Mouse (Mus musculus): ENCODE results near the gene Gm7534.
"Not testable (repeated sequence)": the region's sequence is repeated elsewhere in the genome, so short reads cannot be mapped to it uniquely, and the experiment has no call there.

Gm7534 gene

DNA sequence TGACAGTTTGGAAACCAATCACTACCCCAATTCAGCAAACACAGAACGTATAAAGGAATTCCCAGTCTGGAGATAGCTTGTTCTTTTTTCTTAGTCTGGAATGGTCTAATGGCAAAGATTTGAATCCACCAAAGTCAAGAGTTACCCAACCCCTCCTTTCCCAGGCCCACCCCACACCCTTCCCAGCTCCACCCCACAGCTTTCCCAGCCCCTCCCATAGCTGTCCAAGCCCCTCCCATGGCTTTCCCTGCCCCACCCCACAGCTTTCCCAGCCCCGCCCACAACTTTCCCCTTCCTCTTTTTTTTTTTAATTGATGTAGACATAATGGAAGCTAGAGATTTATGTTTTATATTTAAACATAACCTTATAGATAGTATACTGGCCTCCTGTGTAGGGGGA is 3.4 kb downstream of the Gm7534 start:
- DNase-seq: no peak

DNA sequence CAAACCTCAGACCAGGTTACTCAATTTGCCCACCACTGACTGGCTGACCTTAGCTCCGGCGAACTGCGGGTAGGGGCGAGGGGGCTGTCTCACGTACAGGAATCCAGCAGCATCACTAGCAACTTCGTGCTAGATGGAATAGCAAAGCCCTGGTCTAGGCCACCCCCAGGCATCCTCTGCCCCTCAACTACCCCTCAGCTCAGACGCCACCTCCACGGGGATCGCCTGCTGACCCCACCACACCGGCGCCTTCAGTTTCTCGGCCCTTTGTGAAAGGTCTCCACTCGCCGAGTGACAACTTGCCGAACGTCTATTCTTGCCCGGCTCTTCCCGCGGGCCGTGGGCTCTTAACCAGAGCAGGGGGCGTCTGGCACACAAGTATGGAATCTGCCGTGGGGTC is 16.5 kb downstream of the Gm7534 start:
- no peak for DNase-seq

DNA sequence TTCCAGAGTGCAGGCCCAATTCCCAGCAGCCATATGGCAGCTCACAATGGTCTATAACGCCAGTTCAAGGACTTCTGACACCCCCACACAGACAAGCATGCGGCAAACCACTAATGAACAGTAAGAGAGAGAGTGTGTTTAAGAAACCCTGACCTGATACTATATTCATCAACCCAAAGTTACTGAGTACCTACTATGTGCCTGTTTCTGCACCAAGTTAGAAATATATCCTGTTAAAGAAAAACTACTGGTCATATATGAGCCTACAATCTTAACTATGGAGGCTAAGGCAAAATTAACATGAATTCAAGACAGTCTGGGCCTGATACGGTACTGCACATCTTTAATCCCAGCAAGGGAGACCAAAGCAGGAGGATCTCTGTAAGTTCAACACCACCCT is 17.2 kb downstream of the Gm7534 start:
- DNase-seq: peak in 1 of 2 experiments; percentile 14

DNA sequence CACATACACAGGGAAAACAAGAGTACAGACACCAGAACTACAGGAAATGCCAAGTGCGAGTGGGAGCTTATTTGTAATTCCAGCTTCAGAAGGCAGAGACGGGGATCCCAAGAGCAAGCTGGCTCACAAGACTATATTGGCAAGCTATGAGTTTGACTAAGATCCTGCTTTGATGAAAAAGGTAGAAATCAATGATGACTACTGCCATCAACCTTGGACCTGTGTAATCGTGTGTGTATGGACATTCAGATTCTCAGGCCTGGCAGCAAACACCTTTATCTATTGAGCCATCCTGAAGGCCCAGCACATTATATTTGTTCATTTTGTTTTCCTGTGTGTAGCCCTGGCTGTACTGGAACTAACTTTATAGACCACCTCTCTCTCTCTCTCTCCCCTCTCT is 19.1 kb downstream of the Gm7534 start:
- DNase-seq: no peak

DNA sequence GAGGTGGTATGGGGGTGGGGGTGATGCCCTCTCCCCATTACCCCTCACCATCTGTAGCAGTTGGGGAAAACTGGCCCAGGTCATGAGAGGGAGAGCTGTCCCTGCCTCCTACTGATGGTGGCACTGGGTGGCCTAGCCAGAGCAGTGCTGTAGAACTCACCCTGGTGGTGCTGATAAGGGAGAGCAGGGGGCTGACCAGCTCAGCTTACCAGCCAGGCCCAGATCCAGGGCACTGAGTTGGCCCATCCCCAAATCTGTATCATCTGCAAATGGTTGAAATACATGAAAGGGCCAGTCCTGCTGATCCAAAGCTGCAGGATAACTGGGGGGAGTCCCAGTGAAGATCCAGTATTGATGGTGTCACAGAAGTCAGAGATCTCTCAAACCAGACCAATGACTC is 21.0 kb downstream of the Gm7534 start:
- no peak for DNase-seq

DNA sequence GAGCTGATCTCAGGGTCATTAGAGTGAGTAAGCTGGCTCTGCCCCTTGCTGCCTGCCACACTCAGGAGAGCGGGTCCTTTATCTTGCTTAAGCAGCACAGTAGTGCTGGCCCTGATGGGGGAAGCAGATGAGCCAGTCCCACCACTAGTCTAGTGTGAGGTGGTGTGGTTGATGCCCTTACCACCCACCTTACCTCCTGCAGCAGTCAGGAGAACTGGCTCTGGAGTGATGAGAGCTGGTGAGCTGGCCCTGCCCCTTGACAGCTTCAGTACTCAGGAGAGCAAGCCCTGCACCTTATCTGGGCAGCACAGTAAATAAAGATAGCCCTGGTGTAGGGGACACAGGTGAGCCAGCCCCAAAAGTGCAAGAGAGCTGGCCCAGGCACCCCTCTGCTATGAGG is 21.7 kb downstream of the Gm7534 start:
- DNase-seq: no peak

DNA sequence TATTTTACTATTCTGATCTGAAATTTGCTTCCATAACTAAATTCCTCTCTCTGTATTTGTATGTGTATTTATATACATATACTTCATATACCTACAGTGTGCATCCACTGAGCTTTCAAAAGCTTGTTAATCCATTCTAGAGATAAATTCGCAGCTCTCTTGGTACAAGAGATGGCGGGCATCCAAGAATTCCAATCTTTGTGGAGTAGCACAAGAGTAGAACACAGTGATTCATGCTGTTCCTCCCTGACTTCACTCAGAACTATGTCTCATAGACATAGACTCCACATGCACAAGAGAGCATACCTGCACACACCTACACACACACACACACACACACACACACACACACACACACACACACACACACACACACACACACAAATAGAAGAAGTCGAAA is 30.4 kb downstream of the Gm7534 start:
- no peak for DNase-seq

DNA sequence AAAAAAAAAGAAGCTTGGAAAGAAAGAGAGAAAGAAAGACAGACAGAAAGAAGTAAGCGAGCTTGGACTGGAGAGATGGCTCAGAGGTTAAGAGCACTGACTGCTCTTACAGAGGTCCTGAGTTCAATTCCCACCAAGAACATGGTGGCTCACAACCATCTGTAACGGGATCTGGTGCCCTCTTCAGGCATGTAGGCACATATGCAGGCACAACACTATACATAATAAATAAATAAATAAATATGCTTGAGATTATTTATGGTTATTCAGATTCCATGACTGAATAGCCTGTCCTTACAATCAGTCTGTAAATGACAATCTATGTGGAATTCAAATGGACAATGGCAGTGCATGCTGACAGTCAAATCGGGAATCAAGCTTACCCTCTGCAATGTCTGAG is 35.9 kb downstream of the Gm7534 start:
- no peak for DNase-seq

DNA sequence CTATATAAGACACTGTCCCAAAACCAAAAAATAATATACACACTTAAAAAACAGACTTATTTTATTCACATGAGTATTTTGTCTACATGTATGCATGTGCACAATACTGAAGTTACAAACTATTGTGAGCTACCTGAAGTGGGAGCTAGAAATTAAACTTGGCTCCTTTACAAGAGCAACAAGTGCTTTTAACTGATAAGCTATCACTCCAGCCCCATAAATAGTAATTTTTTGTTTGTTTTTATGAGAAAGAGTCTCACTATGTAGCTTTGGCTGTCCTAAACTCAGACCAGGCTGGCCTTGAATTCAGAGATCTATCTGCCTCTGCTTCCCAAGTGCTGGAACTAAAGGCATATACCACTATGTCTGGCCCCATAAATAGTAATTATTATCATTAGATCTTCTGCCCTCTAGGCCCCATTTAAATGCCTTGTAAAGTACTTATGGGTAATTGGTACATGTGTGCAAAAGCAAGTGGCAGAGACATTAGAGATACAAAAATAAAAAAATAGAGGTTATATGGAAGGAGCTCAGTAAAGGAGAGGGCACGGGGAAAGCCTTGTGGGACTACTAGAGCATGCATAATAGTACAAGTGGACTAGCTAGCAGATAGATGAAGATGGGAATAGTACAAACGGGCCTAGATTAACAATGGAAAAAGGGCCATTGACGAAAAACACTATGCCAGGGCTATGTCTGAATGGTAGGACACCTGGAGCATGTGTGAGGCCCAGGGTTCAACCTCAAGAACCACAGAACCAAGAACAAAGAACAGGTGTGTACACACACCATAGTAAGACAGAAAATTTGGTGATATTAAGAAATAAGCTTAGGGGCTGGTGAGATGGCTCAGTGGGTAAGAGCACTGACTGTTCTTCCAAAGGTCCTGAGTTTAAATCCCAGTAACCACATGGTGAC is 37.0 kb downstream of the Gm7534 start:
- DNase-seq: no peak

DNA sequence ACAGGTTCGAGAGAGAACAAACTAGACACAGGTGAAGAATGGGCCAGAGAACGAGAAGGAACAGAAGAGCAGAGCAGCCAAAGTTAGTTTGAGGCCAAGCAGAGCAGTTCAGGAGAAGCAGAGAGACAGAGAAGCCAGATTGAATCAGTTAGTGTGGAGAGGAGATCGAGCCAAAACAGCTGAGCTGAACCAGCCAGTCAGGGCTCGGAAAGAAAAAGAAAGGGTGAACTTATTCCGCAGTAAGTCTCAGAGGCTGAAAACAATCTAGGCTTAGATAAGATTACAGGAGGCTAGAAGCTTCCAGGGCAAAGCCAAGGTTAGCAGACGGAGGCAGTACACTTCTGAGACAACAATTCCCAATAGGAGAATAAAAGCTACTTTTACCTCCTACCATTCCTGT is 37.8 kb downstream of the Gm7534 start:
- DNase-seq: no peak

DNA sequence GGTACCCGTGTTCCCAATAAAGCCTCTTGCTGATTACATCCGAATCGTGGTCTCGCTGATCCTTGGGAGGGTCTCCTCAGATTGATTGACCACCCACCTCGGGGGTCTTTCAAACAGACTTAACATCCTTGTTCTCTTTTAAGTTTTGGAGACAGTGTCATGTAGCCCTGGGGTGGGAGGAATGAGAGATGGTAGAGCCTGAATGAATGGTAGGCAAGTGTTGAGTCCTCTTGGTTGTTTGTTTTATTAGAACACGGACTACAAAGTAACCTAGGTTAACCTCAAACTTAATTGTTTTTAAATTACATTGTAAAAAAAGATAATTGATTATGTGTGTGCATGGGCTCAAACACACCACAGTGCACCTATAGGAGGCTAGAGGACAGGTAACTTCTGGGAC is 38.2 kb downstream of the Gm7534 start:
- DNase-seq: no peak

DNA sequence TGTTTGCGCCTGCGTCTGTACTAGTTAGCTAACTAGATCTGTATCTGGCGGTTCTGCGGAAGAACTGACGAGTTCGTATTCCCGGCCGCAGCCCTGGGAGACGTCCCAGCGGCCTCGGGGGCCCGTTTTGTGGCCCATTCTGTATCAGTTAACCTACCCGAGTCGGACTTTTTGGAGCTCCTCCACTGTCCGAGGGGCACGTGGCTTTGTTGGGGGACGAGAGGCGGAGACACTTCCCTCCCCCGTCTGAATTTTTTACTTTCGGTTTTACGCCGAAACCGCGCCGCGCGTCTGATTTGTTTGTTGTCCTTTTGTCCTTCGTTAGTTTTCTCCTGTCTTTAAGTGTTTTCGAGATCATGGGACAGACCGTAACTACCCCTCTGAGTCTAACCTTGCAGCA is 42.7 kb downstream of the Gm7534 start:
- peak; percentile 43 to 48 for DNase-seq

DNA sequence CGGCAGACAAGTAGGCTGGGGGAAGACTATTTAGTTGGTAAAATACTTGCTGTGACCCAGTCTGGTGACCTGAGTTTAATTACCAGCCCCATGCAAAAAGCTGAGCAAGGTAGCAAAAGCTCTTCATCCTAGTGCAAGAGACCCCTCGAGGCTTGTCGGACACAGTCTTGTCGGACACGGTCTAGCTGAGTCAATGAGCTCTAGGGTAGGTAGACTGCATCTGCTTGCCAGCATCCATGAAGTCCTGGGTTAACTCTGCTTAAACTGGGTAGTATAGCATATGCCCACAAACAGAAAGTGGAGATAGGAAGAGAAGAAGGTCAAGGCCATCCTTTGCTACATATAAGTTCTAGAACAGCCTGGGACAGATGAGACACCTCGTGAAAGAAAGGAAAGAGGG is 44.0 kb downstream of the Gm7534 start:
- DNase-seq: no peak

DNA sequence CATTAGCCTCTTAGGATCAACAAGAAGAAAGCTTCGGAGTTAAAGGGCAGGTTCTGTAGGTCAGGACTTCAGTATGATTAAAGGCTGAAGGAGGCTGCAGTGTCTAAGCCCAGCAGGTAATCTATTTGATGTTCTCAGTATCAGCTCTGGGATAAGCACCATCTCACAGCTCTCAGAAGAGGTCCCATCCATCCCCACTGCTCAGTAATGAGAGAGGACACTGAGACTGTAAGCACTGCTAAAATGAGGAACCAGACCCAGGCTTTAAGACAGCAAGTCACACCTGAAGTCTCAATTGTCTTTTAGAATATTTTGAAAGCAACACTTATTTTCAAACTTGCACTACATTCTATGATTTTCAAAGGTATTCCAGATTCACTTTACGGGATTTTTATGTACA is 45.2 kb downstream of the Gm7534 start:
- no peak for DNase-seq

DNA sequence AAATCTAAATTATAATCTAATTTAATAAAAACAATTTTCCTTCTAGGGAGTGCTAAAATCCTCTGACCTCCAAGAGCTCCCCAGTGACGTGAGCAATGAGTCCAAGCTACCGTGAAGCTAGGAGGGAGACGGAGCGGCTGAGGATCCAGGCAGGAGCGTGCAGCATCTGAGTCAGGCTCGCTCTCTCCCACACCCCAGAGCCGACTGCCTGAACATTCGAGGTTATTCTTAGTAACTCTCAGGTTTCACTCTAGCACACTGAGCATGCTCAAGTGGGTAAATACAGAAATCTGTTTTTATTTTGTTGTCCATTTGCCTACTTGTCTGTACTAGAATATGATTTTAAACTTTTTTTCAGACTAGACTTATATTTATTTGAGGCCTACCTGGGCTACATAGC is 46.1 kb downstream of the Gm7534 start:
- no peak for DNase-seq

DNA sequence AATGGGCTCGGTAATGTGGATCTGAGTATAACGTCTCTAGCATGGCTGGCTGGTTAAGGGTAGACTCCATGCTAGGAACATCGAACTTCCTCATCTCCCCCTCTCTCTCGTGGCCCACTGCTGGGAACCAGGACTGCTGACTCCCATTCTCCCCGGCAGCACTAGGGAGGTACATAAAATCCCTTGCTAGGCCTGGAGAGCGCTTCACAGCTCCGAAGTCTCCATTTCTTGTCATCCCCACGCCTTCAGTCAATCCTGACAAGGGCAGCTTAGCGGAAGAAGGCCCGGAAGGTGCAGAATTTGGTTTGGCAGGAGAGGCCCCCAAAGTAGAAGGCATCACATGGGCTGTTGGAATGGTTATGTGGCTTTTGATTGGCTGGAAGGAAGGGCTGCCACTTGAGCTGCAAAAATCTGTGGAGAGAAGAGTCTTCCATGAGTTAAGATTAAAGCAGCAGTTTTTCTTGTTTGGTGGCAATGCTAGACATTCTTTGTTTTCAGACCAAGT is 46.8 kb downstream of the Gm7534 start:
- DNase-seq: no peak

DNA sequence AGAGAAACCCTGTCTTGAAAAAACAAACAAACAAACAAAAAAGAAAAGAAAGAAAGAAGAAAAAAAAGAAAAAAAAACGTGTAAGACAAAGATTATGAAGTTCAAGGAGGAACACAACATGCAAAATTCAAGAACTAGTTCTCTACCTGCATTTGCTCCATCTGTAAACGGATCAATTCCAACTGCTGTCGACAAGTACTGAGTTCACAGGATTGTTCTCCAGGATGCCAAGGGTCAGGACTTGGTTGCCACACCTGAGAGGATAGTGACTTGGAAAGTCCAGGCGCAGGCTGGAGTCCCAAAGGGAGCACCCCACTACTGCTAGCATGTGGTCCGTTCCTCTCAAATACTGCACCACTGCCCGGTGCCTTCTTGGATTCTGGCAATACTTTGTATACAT is 47.3 kb downstream of the Gm7534 start:
- DNase-seq: no peak

DNA sequence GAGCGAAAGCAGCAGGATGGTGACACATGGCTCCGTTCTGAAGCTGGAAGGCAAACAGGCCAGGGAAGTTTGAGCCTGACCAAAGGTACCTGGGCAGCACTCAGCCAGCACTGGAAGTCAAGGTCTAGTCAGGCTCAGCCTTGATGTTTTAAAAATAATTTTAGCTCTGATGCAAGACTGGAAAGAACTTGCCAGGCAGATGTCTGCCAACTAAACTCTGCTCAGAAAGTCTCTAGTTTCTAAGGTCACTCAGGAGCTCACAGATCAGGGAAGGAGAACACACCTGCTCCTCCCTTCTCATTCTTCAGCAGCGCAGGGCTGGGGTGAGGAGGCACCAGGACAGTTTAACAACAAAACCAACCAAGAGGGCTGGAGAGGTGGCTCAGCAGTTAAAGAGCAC is 48.5 kb downstream of the Gm7534 start:
- DNase-seq: no peak

DNA sequence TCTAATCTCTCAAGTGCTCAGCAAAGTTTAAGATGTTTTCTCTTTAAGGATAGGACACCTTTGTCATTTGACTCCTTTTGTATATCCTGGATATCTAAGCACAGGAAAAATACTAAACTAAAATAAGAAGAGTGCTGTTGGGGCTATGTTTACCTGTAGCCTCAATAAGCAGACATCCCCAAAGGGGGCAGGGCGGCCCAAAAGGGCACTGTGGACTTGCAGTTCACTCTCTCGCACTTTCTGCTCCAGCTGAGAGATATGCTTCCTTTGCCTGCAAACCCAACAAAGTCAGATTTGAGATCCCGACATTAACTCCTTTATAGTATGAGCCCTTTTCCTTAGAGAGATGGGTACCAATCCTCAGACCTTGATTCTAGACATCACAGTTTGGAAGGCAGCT is 49.1 kb downstream of the Gm7534 start:
- DNase-seq: no peak

DNA sequence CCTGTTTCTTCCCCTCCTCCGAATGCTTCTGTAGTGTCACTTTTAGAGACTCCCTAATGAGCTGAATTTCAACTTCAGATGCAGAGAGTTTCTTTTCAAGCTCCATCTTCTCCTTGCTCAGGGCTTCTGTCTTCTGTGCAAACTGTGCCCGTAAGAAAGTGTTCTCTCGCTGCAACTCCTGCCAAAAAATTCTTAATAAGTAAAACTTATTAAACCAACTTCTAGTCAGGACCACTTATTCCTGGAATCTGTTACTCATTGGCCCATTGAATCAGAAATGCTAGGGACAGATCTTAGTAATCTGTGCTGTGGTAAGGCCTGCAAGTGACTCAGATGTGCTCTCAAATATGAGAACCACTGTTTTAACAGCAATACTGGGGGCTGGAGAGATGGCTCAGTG is 50.7 kb downstream of the Gm7534 start:
- DNase-seq: no peak

DNA sequence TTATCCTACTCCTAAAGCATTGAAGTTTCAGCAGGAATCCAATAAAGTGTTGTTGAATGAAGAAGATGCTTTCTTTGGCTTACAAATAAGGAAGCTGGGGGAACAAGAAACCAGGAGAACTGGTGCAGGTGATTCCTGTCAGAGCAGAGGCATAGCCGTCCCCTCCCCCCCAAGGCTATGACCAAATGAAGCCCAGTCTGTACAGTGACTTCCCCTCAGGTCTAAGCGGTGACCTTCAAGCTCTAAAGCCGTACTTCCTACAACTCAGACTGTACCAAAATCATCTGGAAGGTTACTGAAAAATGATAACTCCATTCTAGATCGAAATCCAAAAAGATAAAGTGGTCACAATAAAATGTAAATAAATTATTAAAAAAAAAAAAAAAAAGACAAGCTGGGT is 53.4 kb downstream of the Gm7534 start:
- no peak for DNase-seq

DNA sequence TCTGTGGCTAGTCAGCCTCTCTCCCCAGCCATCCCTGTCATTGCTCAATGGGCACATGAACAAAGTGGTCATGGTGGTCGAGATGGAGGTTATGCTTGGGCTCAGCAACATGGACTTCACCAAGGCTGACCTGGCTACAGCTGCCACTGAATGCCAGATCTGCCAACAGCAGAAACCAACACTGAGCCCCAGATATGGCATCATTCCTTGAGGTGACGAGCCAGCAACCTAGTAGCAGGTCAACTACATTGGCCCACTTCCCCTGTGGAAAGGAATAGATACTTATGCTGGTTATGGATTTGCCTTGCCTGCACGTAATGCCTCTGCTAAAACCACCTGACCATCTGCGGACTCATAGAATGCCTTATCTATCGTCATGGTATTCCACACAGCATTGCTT is 58.5 kb downstream of the Gm7534 start:
- DNase-seq: not testable (repeated sequence)

Data from cerebellum, postnatal 25 days (tissue).